Mouse (Mus musculus) kidney, adult 18-20 months (tissue): ENCODE results near the gene Dusp7.
A peak's percentile ranks its signal among the peaks of the same experiment; 100 is the strongest.

Experiments used
- DNase-seq: peaks from one replicate; pipeline ENCODE4 v3.0.0; 2021

Gene Dusp7

DNA sequence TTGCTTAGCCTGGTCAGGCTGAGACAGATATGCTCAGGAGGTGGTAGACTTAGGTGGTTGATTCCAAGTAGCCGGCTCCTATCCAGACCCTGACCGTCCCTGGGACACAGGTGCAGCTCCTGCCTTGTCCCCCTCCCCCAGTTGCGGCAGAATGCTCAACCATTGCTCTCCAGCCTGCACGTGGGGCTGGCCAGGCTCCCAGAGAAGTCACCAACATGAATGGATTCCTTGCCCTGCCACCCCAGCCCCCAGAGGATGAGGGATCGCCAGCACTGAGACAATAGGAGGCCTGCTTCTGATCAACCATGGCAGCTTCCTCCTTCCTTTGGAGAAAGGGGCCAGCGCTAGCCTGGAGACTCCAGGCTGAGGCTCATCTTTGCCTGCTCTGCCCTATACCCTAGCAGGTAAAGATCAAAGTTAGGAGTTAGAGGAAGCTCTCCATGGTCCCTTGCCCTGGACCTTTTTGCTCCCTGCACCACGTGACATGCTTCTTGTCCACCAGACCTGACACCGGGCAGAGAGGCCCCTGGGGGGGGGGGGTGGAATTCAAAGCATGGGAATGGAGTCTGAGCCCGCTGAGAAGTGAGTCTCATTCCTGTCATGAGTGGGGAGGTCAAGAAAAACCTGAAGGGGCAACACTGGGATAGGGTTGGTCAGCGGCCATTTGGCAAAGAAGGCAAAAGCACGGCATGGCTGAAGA, 24.5 kb downstream of the Dusp7 start:
- no peak for DNase-seq

GRCm38 (mm10) chr9:106393548-106393947, 25.1 kb downstream of the Dusp7 start:
- no peak for DNase-seq

DNA sequence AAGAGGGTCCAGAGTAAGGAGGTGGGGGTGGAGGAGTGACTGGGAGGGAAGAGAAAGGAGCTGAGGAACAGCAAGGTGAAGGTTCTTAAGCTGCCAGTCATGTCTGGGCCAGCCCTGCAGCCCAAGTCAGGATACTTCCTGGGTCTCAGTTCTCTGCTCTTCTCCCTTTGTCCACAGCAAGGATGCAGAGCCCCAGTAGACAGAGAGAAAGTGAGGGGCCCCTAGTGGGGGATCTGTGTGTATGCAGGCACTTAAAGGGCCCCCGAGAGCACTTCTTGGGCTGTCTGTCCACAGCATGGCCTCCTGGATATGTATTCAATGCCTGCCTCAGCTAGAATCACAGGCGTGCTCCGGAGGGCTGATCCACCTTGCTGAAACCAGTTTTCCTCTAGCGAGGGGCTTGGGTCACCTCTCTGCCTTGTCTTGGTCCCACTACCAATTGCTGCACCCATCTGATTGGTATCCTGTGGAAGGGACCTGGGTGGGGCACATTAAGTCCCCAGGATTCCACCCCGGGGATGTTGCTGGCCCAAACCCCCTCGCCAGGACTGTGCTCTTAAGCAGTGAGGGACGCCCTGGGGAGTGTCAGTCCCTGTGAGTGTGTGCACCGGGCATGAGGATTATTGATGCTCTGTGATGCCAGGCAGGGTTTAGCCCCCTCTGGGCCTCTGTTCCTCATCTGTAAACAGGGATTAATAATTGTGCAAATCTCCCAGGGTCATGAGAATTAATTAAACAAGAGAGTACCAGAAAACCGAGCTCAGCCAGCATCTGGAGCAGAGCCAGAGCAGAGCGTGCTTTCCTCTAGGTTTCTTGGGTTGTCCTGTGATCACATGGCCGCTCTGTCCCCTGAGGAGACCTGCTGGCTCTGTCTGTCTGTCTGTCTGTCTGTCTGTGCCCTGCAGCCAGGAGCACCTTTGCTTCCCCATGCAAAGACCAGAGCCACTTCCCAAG, 26.5 kb downstream of the Dusp7 start:
- peak; percentile 41 for DNase-seq

GRCm38 (mm10) chr9:106397733-106398132, 29.3 kb downstream of the Dusp7 start:
- DNase-seq: no peak

DNA sequence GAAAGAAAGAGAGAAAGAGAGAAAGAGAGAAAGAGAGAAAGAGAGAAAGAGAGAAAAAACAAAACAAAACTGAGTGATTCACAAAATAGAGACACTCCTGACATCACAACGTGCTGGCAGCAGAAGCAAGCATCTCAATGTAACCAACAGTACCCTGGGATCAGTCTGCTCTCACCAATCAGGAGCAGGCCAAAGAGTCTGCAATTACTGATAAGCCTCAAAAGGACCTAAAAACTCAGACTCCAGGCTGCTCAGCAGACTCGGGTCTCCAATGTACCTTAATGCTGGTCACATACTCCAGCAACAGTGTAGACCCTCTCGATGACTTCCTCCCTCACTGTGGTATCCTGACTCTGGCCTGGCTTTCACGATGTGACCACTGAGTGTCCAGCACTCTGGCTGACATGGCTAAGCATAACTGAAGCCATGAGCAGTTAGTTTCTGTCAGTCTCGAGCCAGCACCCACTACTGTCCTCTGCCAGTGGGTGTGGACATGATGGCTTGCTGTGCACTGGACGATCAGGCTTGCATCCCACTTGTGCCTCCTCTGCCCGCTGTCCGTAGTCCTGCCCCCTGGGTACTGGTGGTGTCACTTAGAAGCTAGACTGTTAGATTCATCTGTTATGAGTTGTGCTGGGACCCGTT, 30.4 kb downstream of the Dusp7 start:
- DNase-seq: no peak

DNA sequence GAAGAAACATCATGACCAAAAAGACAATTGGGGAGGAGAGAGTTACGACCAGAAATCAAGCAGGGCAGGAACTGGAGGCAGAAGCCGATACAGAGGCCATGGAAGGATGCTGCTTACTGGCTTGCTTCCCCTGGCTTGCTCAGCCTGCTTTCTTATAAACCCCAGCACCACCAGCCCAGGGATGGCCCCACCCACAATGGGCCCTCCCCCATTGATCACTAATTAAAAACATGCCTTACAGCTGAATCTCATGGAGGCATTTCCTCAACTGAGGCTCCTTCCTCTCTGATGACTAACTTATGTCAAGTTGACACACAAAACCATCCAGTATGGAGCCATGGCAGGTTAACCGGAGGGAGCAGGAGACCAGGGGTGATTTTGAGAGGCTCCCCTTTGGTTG, 31.4 kb downstream of the Dusp7 start:
- DNase-seq: no peak

DNA sequence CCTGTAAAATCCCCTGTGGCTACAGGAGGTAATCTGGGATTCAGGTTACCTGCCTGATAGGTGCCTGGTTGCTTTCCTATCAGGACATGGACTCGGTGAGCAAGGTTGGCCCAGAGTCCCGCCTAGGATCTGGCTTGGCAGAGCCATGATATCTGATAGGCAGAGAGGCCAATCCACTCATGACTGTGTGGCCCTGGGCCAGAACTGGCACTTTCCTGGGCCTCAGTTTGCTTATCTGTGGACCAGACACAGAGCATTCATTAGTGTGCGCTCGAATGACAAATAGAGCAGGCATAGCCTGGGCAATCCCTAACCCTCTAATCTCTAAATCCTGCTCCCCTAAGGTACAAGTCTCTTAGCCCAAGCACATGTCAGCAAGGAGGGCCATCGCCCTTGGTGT, 33.7 kb downstream of the Dusp7 start:
- DNase-seq: no peak

DNA sequence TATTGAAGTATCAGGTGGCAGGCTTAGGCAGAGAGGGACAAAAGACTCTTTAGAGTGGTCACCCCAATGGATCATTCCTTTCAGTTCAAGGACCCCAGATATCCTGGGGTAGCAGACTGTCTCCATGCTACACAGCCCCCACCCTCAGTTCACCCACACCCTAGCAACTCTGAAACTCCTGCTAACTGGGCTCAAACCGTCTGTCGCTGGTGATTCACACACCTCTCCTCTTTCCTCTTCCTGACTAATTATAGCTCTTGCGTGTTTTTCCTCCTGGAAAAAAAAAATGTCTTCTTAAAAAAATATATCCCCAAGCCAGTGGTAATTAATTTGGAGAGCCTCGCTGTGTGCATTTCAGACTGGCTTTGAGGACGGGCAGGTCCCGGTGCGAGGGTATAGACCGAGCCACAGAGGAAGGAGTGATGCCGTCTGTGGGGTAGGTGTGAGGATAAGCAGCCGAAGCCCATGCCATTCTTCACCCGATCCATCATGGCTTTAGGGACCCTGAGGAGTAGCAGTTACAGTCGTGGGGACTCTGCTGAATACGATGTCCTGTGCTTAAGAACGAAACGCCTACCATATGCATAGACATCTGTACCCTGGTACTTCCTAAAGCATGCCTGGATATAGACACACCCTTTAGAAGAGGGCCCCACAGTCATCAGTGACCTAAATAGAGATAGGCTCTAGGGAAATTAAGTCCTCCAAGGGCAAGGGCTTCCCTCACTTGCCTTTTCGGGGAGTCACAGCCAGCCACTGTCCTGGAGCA, 34.4 kb downstream of the Dusp7 start:
- no peak for DNase-seq

DNA sequence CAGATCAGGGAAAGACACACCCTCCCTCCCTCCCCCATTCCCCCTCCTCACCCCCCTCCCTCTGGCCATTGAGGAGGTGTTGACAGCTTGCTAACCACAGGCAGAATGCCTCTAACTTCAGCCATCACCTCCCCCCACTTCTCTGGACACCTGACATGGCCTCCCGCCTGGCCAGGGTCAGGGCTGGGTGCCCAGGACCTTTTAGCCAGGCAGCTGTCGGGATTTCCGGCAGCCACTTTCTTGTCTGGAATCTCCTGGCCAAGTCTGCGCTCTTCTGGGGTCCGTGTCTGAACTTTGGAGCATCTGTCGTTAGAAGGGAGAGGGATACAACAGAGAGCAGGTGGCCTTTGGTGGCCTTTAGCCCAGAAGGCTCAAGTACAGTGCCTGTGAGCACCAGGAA, 36.8 kb downstream of the Dusp7 start:
- peak; percentile 35 for DNase-seq

DNA sequence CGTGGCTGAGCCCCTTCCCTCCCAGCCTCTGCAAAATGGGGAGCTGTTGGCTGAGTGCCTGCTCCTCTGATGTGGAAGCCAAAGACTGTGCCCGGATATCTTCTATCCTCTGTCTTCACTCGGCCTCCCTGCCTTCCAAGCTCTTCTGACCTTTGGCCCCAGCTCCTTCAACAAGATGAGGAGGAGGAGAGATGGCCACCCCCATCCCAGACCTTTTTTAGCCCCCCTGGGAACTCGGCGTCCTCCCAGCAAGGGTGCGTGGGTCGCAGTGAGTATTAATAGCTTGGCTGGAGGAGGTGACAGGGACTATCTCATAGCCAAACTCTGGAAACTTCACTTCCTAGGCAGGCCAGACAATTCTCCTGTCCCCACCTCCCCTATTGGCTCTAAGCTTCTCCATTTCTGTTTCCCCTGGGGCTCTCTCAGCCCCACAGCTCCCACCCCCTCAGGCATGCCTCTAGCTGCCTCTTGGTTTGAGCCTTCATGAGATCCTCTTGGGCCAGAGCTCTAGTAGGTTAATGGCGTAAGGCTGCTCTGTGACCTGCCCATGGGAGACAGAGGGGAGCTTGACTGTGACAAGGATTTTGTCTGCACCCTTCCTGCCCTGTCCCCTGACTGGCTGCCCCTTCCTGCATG, 38.1 kb downstream of the Dusp7 start:
- DNase-seq: peak; percentile 36

GRCm38 (mm10) chr9:106409096-106409495, 40.7 kb downstream of the Dusp7 start:
- no peak for DNase-seq

DNA sequence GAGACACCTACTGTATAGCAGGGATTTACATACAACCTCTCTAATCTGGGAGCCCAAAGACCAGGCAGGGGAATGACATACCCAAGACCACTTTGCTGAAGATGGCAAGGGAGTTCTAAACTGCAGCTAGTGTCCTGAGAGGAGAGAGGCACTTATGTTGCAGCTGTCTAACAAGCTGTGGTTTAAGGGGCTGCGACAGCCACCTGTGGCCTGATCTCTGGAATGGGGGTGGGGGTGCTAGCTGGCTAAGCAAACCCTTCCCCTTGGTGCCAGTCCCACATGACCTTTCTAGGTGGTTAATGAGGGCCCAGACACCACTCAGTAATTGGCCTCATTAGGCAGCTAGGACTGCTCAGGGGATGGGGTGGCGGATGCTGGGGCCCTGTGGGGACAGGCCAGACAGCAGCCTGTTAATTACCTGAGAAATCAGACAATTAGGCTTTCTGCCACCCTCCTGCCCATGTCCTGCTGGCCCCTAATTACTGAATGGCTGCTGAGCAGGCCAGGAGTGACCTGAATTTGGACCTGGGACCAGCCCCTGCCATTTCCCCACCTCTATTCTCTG, 41.7 kb downstream of the Dusp7 start:
- no peak for DNase-seq

- no peak for DNase-seq
Observed at GRCm38 (mm10) chr9:106411091-106411594, 42.7 kb downstream of the Dusp7 start.

GRCm38 (mm10) chr9:106411729-106412128, 43.3 kb downstream of the Dusp7 start:
- no peak for DNase-seq

- DNase-seq: no peak
Observed at GRCm38 (mm10) chr9:106412210-106412609, 43.8 kb downstream of the Dusp7 start.

GRCm38 (mm10) chr9:106413606-106414005, 45.2 kb downstream of the Dusp7 start:
- no peak for DNase-seq

DNA sequence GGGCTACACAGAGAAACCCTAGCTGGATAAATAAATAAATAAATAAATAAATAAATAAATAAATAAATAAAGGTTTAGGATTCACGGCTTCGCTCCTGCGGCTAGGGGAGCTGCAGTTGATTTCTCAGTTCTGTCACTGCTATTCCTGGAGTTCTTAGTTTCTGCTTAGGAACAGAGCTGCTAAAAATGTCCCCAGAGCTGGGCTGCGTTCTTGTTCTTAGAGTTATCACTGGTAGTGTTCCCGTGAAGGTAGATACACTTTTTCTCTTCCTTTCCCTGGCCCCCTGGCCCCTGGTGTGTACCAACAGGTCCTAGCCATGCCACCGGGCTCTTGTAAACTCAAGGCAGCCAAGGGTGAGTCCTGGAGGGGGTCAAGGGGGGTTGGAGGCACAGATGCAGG, 48.4 kb downstream of the Dusp7 start:
- DNase-seq: no peak

DNA sequence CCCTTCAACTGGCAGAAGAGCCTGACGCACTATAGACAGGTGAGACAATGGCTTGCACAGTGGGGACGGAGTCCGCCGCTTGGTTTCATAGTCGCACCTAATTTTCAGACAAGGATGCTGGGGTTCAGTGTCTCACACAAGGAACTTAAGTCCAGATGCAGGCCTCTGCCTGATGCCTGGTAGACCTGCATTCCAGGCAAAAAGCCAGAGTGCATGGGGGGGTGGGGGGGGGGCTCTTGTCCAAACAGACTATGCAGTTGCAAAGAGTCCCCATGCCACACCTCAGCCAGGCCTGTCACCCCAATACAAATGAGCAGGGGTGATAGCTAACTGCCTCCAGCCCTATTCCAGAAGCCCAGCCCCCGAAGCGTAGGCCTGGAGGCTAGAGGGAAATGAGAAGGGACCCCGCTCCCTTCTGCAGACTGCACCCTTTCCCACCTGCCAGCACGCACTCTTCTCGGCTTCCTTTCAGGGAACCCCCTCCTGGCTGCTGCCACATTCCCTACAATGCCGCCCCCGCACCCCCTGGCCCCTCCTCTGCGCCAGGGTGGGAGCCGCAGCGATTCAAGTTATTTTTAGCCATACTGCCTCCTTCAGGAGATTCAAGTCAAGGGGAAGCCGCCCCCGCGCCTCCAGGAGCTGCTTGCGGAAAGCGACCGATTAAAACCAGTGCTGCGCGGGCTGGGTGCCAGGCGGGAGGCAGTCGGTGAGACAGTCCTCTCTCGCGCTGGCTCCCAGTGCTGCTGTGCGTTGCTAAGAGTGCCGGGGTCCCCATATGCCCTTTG, 49.6 kb downstream of the Dusp7 start:
- DNase-seq: peak; percentile 77

- DNase-seq: no peak
Observed at GRCm38 (mm10) chr9:106420608-106421007, 52.2 kb downstream of the Dusp7 start.

DNA sequence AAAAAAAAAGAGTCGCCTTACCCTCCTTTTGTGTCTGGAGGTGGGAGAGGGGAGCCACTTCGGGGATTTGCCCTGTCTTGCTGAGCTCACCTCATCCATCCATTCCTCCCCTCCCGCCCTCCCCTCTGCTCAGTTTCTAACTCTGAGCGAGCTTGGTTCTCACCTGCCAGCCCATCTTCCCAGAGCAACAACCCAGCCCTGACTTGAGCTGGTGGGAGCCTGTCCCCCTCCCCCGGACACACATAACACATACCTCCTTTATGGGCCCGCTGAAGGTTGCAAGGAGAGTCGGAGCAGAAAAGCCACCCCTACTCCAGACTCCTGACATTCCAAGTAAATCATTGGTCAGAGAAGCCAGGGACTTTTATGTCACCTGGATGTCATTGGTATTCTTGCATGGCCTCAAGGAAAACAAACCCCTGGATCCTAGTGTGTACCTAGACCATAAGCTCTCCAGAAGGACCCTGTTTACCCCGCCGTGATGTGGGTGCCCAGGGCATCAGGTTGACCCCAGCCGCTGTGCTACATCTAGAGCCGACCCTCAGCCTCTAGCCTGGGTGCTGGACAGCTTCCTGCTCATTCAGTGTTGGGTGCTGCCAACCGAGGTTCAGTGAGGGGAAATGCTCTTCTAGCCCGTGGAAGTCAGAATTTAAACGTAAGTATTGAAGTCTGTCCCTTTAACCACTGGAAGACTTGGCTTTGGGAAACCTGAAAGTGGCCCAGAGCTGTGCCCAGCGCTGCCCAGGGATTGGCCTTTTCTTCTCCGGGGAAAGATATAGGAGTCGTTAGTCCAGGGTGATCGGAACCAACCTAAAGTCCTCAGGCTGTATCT, 52.8 kb downstream of the Dusp7 start:
- DNase-seq: no peak
